Mouse (Mus musculus): ENCODE measurements at regions not wholly inside any gene's neighbourhood (a gene's known extent, or its start where the extent isn't known, plus 50 kb on each side); places are given as distances from the start of the nearest gene placed in this dataset.
A peak's percentile ranks its signal among the peaks of the same experiment; 100 is the strongest.

DNA sequence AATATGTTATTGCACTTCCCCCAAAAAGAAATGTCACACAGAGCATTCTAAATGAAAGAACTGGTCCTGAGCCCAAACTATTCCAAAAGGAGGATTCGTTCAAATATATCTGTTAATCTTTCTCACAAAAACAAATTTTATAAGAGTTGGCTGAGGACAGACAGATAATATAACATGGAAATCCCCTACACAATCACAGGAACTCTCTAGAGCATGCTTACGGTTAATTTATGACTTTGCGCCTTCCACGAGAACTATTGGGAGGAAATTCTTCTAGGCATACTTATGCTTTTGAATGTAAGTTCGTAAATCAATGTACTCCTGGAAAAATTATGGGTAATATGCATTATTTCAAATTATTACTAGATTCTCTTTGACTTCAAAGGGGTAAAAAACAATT, 144.1 kb upstream of the Gimd1 start:
- no peak for DNase-seq

DNA sequence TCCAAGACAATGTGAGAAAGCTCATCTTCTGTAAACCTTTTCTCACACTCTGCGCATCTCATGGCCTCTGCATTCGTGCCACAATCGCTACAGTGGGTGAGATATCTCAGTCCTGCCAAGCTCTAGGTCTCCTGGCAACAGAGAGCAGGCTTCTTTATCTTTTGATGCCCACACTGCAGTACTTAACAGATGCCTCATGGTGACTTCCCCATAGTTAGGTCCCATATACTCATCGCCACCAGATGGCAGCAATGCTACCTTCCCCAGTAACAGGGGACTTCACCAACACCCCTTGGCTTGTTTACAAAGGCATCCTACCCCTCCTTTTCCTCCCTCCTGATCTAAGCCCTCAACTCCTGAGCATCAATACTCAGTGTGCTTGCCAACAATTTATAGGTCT, 123.5 kb upstream of the Gimd1 start:
- peak; percentile 48 for DNase-seq

DNA sequence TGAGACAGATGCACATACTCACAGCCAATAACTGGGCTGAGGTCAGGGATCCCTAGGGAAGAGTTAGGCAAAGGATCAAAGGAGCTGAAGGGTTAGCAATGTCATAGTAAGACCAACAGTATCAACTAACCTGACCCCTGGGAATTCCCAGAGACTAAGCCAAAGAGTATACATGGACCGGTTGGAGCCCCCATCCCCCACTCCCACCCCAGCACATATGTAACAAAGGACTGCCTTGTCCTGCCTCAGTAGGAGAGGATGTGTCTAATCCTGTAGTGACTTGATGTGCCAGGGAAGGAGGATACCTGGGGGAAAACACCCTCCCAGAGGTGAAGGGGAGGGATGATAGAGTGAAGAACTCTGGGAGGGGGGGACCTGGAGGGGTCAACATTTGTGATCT, 119.4 kb upstream of the Gimd1 start:
- DNase-seq: no peak

- no peak for DNase-seq
Measured at GRCm38 (mm10) chr3:132512526-132513102, 117.0 kb upstream of the Gimd1 start.

- no peak for DNase-seq
Measured at GRCm38 (mm10) chr3:132533323-132533904, 96.2 kb upstream of the Gimd1 start.

DNA sequence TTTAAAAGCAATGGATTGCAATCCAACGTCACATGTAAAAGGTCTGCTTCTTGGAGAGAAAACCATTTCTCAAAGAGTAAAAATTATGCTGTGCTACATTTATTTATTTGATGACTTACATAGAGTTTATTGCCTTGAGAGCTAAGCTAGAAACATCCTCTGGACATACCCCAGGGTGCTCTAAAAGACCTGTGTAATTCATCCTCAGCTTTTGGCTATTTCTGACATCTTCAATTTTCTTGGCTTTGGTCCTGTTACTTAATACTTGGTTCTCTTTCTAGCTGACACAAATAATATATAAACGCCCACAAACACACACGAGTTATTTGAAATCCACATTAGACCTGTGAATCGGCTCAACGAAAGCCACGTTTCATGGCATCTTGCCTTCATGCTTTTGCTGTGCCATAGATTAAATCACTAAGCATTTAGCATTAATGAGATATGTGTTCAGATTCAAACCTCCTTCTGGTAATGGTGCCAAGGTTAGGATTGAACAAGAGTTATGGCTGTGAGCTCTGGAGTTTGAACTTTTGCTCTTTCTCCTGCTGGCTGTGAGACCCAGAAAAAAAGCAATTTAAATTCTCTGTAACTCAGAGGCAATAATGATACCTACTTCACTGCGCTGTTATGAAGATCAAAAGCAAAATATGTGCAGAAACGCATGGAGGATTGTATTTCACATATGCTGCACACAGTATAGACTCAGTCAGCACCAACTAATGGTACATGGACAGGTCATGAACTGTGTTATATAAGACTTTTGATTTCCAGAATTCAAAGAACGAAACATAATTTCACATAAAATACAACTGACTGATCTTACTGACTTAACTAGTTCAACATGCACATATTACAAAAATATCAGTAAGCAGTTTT, 89.6 kb upstream of the Gimd1 start:
- no peak for DNase-seq

GRCm38 (mm10) chr3:132551238-132551808, 78.3 kb upstream of the Gimd1 start:
- no peak for DNase-seq

DNA sequence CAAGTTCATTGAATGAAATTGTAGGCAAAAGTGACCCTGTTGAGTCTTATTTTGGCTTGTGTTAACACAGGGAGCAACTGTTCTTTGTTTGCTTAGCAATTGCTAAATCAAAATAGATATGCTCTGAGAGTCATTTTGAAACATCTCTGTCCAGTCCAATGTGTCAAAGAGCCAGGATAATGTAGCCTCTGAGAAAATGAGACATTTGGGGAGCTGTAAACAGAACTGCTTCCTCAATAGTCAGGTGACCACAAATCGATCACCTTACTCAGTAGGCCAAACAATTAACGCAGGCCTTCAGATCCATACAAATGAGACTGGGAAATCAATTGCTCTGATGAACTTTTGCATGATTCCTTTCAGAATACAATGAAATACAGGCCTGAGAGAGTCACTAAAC, 63.9 kb upstream of the Gimd1 start:
- no peak for DNase-seq

DNA sequence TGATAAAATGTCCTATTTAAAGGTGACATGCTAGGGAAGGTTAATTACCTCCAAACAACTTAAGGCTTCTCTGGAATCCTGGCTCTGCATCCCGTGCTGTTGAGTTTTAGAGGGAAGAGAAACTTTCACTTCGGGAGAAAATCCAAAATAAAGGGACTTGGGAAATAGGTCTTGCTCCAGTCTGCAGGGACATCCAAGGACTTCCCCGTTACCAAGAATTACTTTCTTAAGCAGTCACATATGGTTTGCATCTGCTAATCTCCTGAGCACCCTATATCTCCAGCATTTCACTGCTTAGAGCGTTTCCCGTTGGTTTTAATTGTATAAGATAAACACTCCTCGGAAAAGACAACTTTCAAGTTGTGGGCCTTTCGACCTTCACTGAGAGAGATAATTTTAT, 63.3 kb upstream of the Gimd1 start:
- DNase-seq: no peak
